8 mouse cellular contexts compared by ENCODE assay signal in genomic region chr13:96542081-96542889, GRCm38 (mm10). TPM values are rescaled to one million over a fixed set of nuclear protein-coding genes. Genes with fewer than 3 reads are reported as not detected.
DNase-seq lines count a peak whose midpoint lies in the region; ATAC-seq lines count a peak whose summit lies in the region.

TSS of gene Polk (minus strand) at chr13:96542579.
TSS of gene Col4a3bp (plus strand) at chr13:96542618.

- H3K9me3 ChIP-seq in forebrain, embryonic 14.5 days (replicated peaks; ENCODE audit: control insufficient read depth, low read length) = no peaks in the 10 kb centered on the region
- H3K9me3 ChIP-seq in neural tube, embryonic 15.5 days (replicated peaks) = no peaks in the 10 kb centered on the region

- peak within 1 kb of the TSS; percentile 84 for H3K4me2 ChIP-seq in forebrain, embryonic 14.5 days (ENCODE audit: low read length)
- peak within 1 kb of the TSS; percentile 80 for H3K4me2 ChIP-seq in neural tube, embryonic 15.5 days

- peak; percentile 99 for ATAC-seq in forebrain, embryonic 14.5 days
- peak; percentile 99 for ATAC-seq in neural tube, embryonic 15.5 days (ENCODE audit: low FRiP score)

- peak within 1 kb of the TSS; percentile 94 for H3K27ac ChIP-seq in forebrain, embryonic 14.5 days (ENCODE audit: low read depth, low read length)
- peak within 1 kb of the TSS; percentile 95 for H3K27ac ChIP-seq in neural tube, embryonic 15.5 days (replicated peaks)

- no peaks in the 10 kb centered on the region for H3K36me3 ChIP-seq in forebrain, embryonic 14.5 days (ENCODE audit: control insufficient read depth, insufficient read depth, low read length)
- no peaks in the 10 kb centered on the region for H3K36me3 ChIP-seq in neural tube, embryonic 15.5 days

- no peaks in the 10 kb centered on the region for H3K27me3 ChIP-seq in forebrain, embryonic 14.5 days (replicated peaks; ENCODE audit: control insufficient read depth, insufficient read depth, low read length)
- no peaks in the 10 kb centered on the region for H3K27me3 ChIP-seq in neural tube, embryonic 15.5 days (replicated peaks)

- intact Hi-C loops in heart, postnatal 14 days (cut with DNase I) = loop anchor here (2.0 to 5.0 kb wide), 2 partner anchors 45 to 51 kb away; no protein-coding TSS in a partner anchor

- H3K4me1 ChIP-seq in forebrain, embryonic 14.5 days (ENCODE audit: control insufficient read depth, insufficient read depth, low read length) = peaks cover 4% of the 10 kb centered on the region
- peaks cover 17% of the 10 kb centered on the region for H3K4me1 ChIP-seq in neural tube, embryonic 15.5 days

- under 1% methylated on average over 38 of the region's 50 CpGs for WGBS in forebrain, embryonic 14.5 days
- WGBS in neural tube, embryonic 15.5 days = under 1% methylated on average over 46 of the region's 50 CpGs

- peak; percentile 95 for DNase-seq in ES-CJ7 (ENCODE audit: low read depth, low spot score)
- DNase-seq in cerebellum, adult 11 months = peak; percentile 94
- DNase-seq in forebrain, embryonic 14.5 days (ENCODE audit: low spot score) = peak; percentile 99
- DNase-seq in heart, postnatal 14 days = peak; percentile 97
- DNase-seq in layer of hippocampus, adult 11-12 months (ENCODE audit: low spot score) = peak; percentile 96
- DNase-seq in lung, adult 18-20 months = peak; percentile 98 to 99
- DNase-seq in testis, postnatal 14 days (ENCODE audit: low spot score) = peak; percentile 97

- peak within 1 kb of the TSS; percentile 93 for H3K9ac ChIP-seq in forebrain, embryonic 14.5 days (ENCODE audit: low read length)
- peak within 1 kb of the TSS; percentile 94 for H3K9ac ChIP-seq in neural tube, embryonic 15.5 days (replicated peaks)

- H3K4me3 ChIP-seq in forebrain, embryonic 14.5 days (ENCODE audit: low read depth, low read length) = peak within 1 kb of the TSS; percentile 84
- H3K4me3 ChIP-seq in neural tube, embryonic 15.5 days (replicated peaks) = peak within 1 kb of the TSS; percentile 95

RNA-seq across cellular contexts. Expression of gene Polk, which starts in this region (rescaled TPM):
- 3.8 and 5.7 TPM in 2 replicates for polyA plus RNA-seq in forebrain, embryonic 14.5 days (2014; fragmentation: Nextera tagmentation; extraction: Ambion mirVana)
- 1 to 10 TPM; 5.5 to 6.4 TPM for total RNA-seq in heart, postnatal 14 days (2021)
- 7.2 and 8.9 TPM in 2 replicates for polyA plus RNA-seq in neural tube, embryonic 15.5 days (2015; fragmentation: Nextera tagmentation; extraction: Ambion mirVana)

RNA-seq across cellular contexts. Expression of gene Col4a3bp, which starts in this region (rescaled TPM):
- polyA plus RNA-seq in forebrain, embryonic 14.5 days (2014; fragmentation: Nextera tagmentation; extraction: Ambion mirVana) = 5.5 and 6.7 TPM in 2 replicates
- total RNA-seq in heart, postnatal 14 days (2021) = 10 to 100 TPM; 39.5 to 42.2 TPM
- polyA plus RNA-seq in neural tube, embryonic 15.5 days (2015; fragmentation: Nextera tagmentation; extraction: Ambion mirVana) = 9.0 and 10.0 TPM in 2 replicates

Comparison
In these comparisons a context has a peak if more than half of its experiments do, and no peak if none do; other contexts are left out.
1. Peak in every context shown above with its lines: DNase-seq, ATAC-seq, H3K4me3 ChIP-seq and H3K27ac ChIP-seq.